ENCODE assay signal across 12 mouse cellular contexts in genomic region chr5:125274182-125274581, GRCm38 (mm10).
A peak's percentile ranks its signal among the peaks of the same experiment; 100 is the strongest.
DNase-seq lines count a peak whose midpoint lies in the region; ATAC-seq and TF ChIP-seq lines count a peak whose summit lies in the region.
"Had no signal": no experiment of that assay in that cellular context is flagged by ENCODE, and none has a peak within 500 bp of the region (broad histone marks: within the 10 kb centered on the region; RNA-seq: fewer than 3 reads in every experiment).

No protein-coding gene starts in this region.

- peak overlapping the region; percentile 55 for H3K4me2 ChIP-seq in heart, embryonic 13.5 days
- peak overlapping the region; percentile 46 for H3K4me2 ChIP-seq in liver, embryonic 12.5 days
- H3K4me2 ChIP-seq: limb, embryonic 12.5 days; neural tube, embryonic 12.5 days; stomach, embryonic 15.5 days had no signal

- H3K4me1 ChIP-seq in heart, embryonic 13.5 days: peaks cover 43% of the 10 kb centered on the region
- peaks cover 0 to 3% of the 10 kb centered on the region in 2 experiments; a peak in 2 of 4 replicates for H3K4me1 ChIP-seq in ES-E14 (ENCODE audit: control insufficient read depth in 2 of 2, insufficient read depth in 2 of 2, low read length in 2 of 2, poor library complexity in 1 of 2)
- H3K4me1 ChIP-seq in MEL (ENCODE audit: control insufficient read depth in 1 of 2, insufficient read depth in 2 of 2, low read length in 2 of 2): peaks cover 2 to 13% of the 10 kb centered on the region in 2 experiments
- peaks cover 46% of the 10 kb centered on the region for H3K4me1 ChIP-seq in liver, embryonic 12.5 days

- no peaks in the 10 kb centered on the region for H3K27me3 ChIP-seq in heart, embryonic 13.5 days (replicated peaks)
- H3K27me3 ChIP-seq in MEL (ENCODE audit: control insufficient read depth in 1 of 2, insufficient read depth in 2 of 2, low read length in 2 of 2): no peaks in the 10 kb centered on the region
- 0 out of 2 replicates have a peak, but pooled peaks cover 4% of the 10 kb centered on the region for H3K27me3 ChIP-seq in liver, embryonic 12.5 days (replicated peaks)
- H3K27me3 ChIP-seq: limb, embryonic 12.5 days; neural tube, embryonic 12.5 days; Patski; stomach, embryonic 15.5 days had no signal

- no peak for DNase-seq in heart, adult 18-20 months
- DNase-seq in ES-E14 (ENCODE audit: low read depth, low spot score) (no peak), MEL (ENCODE audit: low read depth, low spot score) (no peak)
- DNase-seq in urinary bladder, postnatal 4 days (ENCODE audit: low spot score in 2 of 2): no peak
- no peak for DNase-seq in kidney, postnatal 14 days

- TF ChIP-seq POLR2A in MEL (IDR thresholded peaks at IDR 0.05; ENCODE audit: control insufficient read depth in 1 of 2, insufficient read depth in 1 of 2, low read depth in 1 of 2, low read length in 2 of 2, poor library complexity in 1 of 2): no peak

- H3K79me2 ChIP-seq in MEL (ENCODE audit: control insufficient read depth, insufficient read depth, low read length, poor library complexity): no peaks in the 10 kb centered on the region

- H3K27ac ChIP-seq in heart, embryonic 13.5 days (replicated peaks): peak overlapping the region; percentile 87
- H3K27ac ChIP-seq in ES-E14 (ENCODE audit: insufficient read depth, low read depth, low read length, poor library complexity, severe bottlenecking) (peak overlapping the region; percentile 60; the same call in 1 of the 2 replicates), MEL (ENCODE audit: control insufficient read depth, low read depth, low read length) (no peak overlapping the region)
- H3K27ac ChIP-seq in liver, embryonic 12.5 days: no peak overlapping the region
- H3K27ac ChIP-seq: limb, embryonic 12.5 days; neural tube, embryonic 12.5 days; stomach, embryonic 15.5 days had no signal

- no peaks in the 10 kb centered on the region for H3K9me3 ChIP-seq in heart, embryonic 13.5 days
- H3K9me3 ChIP-seq in ES-E14 (ENCODE audit: control insufficient read depth, insufficient read depth, low read depth, low read length) (no peaks in the 10 kb centered on the region), MEL (replicated peaks; ENCODE audit: insufficient read depth, low read length) (no peaks in the 10 kb centered on the region)
- no peaks in the 10 kb centered on the region for H3K9me3 ChIP-seq in liver, embryonic 12.5 days (replicated peaks)
- H3K9me3 ChIP-seq: limb, embryonic 12.5 days; neural tube, embryonic 12.5 days; stomach, embryonic 15.5 days had no signal

- 0 out of 2 replicates have a peak overlapping the region, but pooled peaks have one; percentile 7 for H3K4me3 ChIP-seq in heart, embryonic 13.5 days
- H3K4me3 ChIP-seq in ES-E14 (ENCODE audit: insufficient read depth in 1 of 2, low read depth in 1 of 2, low read length in 2 of 2, poor library complexity in 1 of 2, severe bottlenecking in 1 of 2): no peak overlapping the region
- H3K4me3 ChIP-seq in MEL (ENCODE audit: control insufficient read depth in 1 of 2, insufficient read depth in 1 of 2, low read depth in 2 of 2, low read length in 2 of 2): peak overlapping the region; percentile 30 to 44; a peak in 1 of 4 replicates
- H3K4me3 ChIP-seq in liver, embryonic 12.5 days: no peak overlapping the region
- H3K4me3 ChIP-seq: limb, embryonic 12.5 days; neural tube, embryonic 12.5 days; stomach, embryonic 15.5 days had no signal

- in situ Hi-C loops in ES-E14 (cut with MboI; ENCODE audit: low sequenced_read_pairs in 2 of 2, unreplicated experiment in 2 of 2): loop anchor here in 1 of 2 experiments (5.0 kb wide), 1 partner anchor 367 kb away; no protein-coding TSS in a partner anchor

- TF ChIP-seq CTCF in MEL (IDR thresholded peaks at IDR 0.05 in 2 of 3, conservative IDR thresholded peaks at IDR 0.05 in 1 of 3; ENCODE audit: control insufficient read depth in 1 of 3, insufficient read depth in 1 of 3, low read depth in 2 of 3, low read length in 3 of 3, poor library complexity in 1 of 3, severe bottlenecking in 1 of 3): no peak

- H3K36me3 ChIP-seq in heart, embryonic 13.5 days: peaks cover 16% of the 10 kb centered on the region
- H3K36me3 ChIP-seq in ES-E14 (ENCODE audit: control insufficient read depth, insufficient read depth, low read length, poor library complexity, severe bottlenecking): peaks cover 5% of the 10 kb centered on the region; the same call in 1 of the 2 replicates
- peaks cover 0 to 5% of the 10 kb centered on the region in 2 experiments; a peak in 3 of 4 replicates for H3K36me3 ChIP-seq in MEL (ENCODE audit: control insufficient read depth in 1 of 2, insufficient read depth in 2 of 2, low read length in 2 of 2)
- H3K36me3 ChIP-seq in liver, embryonic 12.5 days: peaks cover 21% of the 10 kb centered on the region
- H3K36me3 ChIP-seq: limb, embryonic 12.5 days; neural tube, embryonic 12.5 days; stomach, embryonic 15.5 days had no signal

- no peak for TF ChIP-seq RAD21 in MEL (IDR thresholded peaks at IDR 0.05; ENCODE audit: low read depth, low read length)

- H3K9ac ChIP-seq in heart, embryonic 13.5 days: peak overlapping the region; percentile 56
- H3K9ac ChIP-seq in ES-E14 (ENCODE audit: insufficient read depth, low read depth, low read length, poor library complexity, severe bottlenecking): no peak overlapping the region; the same call in 1 of the 2 replicates
- no peak overlapping the region for H3K9ac ChIP-seq in MEL (ENCODE audit: control insufficient read depth, low read depth, low read length, poor library complexity, severe bottlenecking)
- H3K9ac ChIP-seq in liver, embryonic 12.5 days: no peak overlapping the region
- H3K9ac ChIP-seq: limb, embryonic 12.5 days; neural tube, embryonic 12.5 days; stomach, embryonic 15.5 days had no signal

- no peak for TF ChIP-seq EP300 in MEL (IDR thresholded peaks at IDR 0.05; ENCODE audit: low read depth in 1 of 2, low read length in 2 of 2)

- ATAC-seq in heart, embryonic 13.5 days (ENCODE audit: extremely low read depth, insufficient number of reproducible peaks, low FRiP score, low TSS enrichment): no peak
- ATAC-seq in liver, embryonic 12.5 days: no peak
- ATAC-seq: midbrain, embryonic 16.5 days had no signal

- WGBS in heart, embryonic 13.5 days: 49% methylated on average over 2 of the region's 2 CpGs
- WGBS in liver, embryonic 12.5 days (ENCODE audit: insufficient replicate concordance): 63% methylated on average over 2 of the region's 2 CpGs

TF ChIP-seq in ES-E14, 5 proteins besides CTCF, POLR2A, EP300 and RAD21:
- TF ChIP-seq ZNF384 (IDR thresholded peaks at IDR 0.05; ENCODE audit: low read depth, low read length) (no peak), MAFK (IDR thresholded peaks at IDR 0.05; ENCODE audit: insufficient read depth, low read depth, low read length) (no peak), CHD2 (IDR thresholded peaks at IDR 0.05; ENCODE audit: low read depth, low read length) (no peak), HCFC1 (IDR thresholded peaks at IDR 0.05; ENCODE audit: borderline replicate concordance, insufficient read depth, low read length) (no peak), ZC3H11A (IDR thresholded peaks at IDR 0.05; ENCODE audit: borderline replicate concordance, low read depth, low read length) (no peak)

TF ChIP-seq in MEL, 35 proteins besides CTCF, POLR2A, EP300 and RAD21:
- no peak for TF ChIP-seq MXI1 (IDR thresholded peaks at IDR 0.05; ENCODE audit: low read depth, low read length)
- no peak for TF ChIP-seq POLR2AphosphoS5 (IDR thresholded peaks at IDR 0.05; ENCODE audit: borderline replicate concordance, low read depth, low read length)
- TF ChIP-seq MEF2A (IDR thresholded peaks at IDR 0.05; ENCODE audit: extremely low read depth, insufficient replicate concordance, low read depth, low read length, poor library complexity, severe bottlenecking): no peak
- no peak for TF ChIP-seq MAZ (IDR thresholded peaks at IDR 0.05; ENCODE audit: low read depth, low read length)
- no peak for TF ChIP-seq TAL1 (IDR thresholded peaks at IDR 0.05; ENCODE audit: low read length)
- no peak for TF ChIP-seq E2F4 (IDR thresholded peaks at IDR 0.05; ENCODE audit: borderline replicate concordance, low read depth, low read length)
- TF ChIP-seq ELF1 (IDR thresholded peaks at IDR 0.05; ENCODE audit: low read depth, low read length): no peak
- no peak for TF ChIP-seq KAT2A (conservative IDR thresholded peaks at IDR 0.05; ENCODE audit: low read depth, low read length)
- TF ChIP-seq ZNF384 (IDR thresholded peaks at IDR 0.05; ENCODE audit: low read depth, low read length): no peak

Comparison
In these comparisons a context has a peak if more than half of its experiments do, and no peak if none do; other contexts are left out.
1. H3K27ac ChIP-seq: peak in heart, embryonic 13.5 days (single experiment) and ES-E14 (single experiment); none in MEL (single experiment) and liver, embryonic 12.5 days (single experiment).
2. H3K4me3 ChIP-seq: peak in heart, embryonic 13.5 days (single experiment) and MEL (2 of 2); none in ES-E14 (0 of 2) and liver, embryonic 12.5 days (single experiment).